Mouse (Mus musculus) myocyte (in vitro differentiated cells): ENCODE data around the gene Trim69. TPM values are rescaled to one million over a fixed set of nuclear protein-coding genes. Genes with fewer than 3 reads are reported as not detected.

ENCODE experiments used
- H3K27me3 ChIP-seq: one replicate; pipeline ENCODE4 v1.6.1; 2011; ENCODE audit not compliant: control insufficient read depth, insufficient read depth, insufficient read length
- H3K36me3 ChIP-seq: one replicate; pipeline ENCODE4 v1.6.1; 2011; ENCODE audit not compliant: control insufficient read depth, insufficient read depth
- H3K4me2 ChIP-seq: one replicate; pipeline ENCODE4 v1.6.1; 2011; ENCODE audit warnings: low read depth, control low read depth
- H3K4me3 ChIP-seq: one replicate; pipeline ENCODE4 v1.5.1; 2011; ENCODE audit warnings: mild to moderate bottlenecking, control low read depth, moderate library complexity
- H3K79me2 ChIP-seq: one replicate; pipeline ENCODE4 v1.6.1; 2011; ENCODE audit not compliant: control insufficient read depth, insufficient read depth
- H3ac ChIP-seq: one replicate; pipeline ENCODE4 v1.6.1; 2011; ENCODE audit not compliant: control insufficient read depth, insufficient read length
- CEBPB ChIP-seq: IDR thresholded peaks from 2 replicates; pipeline ENCODE4 v1.6.1; 2011; ENCODE audit warnings: mild to moderate bottlenecking, moderate library complexity; ENCODE audit not compliant: poor library complexity, insufficient read depth, severe bottlenecking
- E2F4 ChIP-seq: IDR thresholded peaks from one replicate; pipeline ENCODE4 v1.6.1; 2011; ENCODE audit warnings: mild to moderate bottlenecking, control low read depth, moderate library complexity; ENCODE audit not compliant: insufficient read depth
- MAX ChIP-seq: IDR thresholded peaks from one replicate; pipeline ENCODE4 v1.6.1; 2011; ENCODE audit warnings: low read depth, mild to moderate bottlenecking, control low read depth
- MYOD1 ChIP-seq, 3 experiments: IDR thresholded peaks; one replicate each; pipeline ENCODE4 v1.6.1; 2011; ENCODE audit warnings: control low read depth in 2 of 3, low read depth in 2 of 3, mild to moderate bottlenecking in 2 of 3, moderate library complexity in 1 of 3; ENCODE audit not compliant: insufficient read length in 2 of 3, control insufficient read depth in 1 of 3
- MYOG ChIP-seq, 3 experiments: IDR thresholded peaks; one replicate each; pipeline ENCODE4 v1.6.1; 2011; ENCODE audit warnings: control low read depth in 2 of 3, low read depth in 2 of 3, mild to moderate bottlenecking in 2 of 3; ENCODE audit not compliant: insufficient read length in 2 of 3, control insufficient read depth in 1 of 3, insufficient read depth in 1 of 3
- POLR2A ChIP-seq: IDR thresholded peaks from one replicate; pipeline ENCODE4 v1.6.1; 2011; ENCODE audit warnings: low read depth, mild to moderate bottlenecking, control low read depth, moderate library complexity; ENCODE audit not compliant: insufficient read length
- POLR2AphosphoS2 ChIP-seq: IDR thresholded peaks from one replicate; pipeline ENCODE4 v1.6.1; 2011; ENCODE audit warnings: low read depth, control low read depth; ENCODE audit not compliant: insufficient read length
- REST ChIP-seq: IDR thresholded peaks from one replicate; pipeline ENCODE4 v1.6.1; 2011; ENCODE audit warnings: mild to moderate bottlenecking, control low read depth, moderate library complexity; ENCODE audit not compliant: insufficient read depth, insufficient read length
- SRF ChIP-seq: IDR thresholded peaks from one replicate; pipeline ENCODE4 v1.6.1; 2011; ENCODE audit warnings: low read depth; ENCODE audit not compliant: control insufficient read depth, insufficient read length
- TCF12 ChIP-seq: IDR thresholded peaks from one replicate; pipeline ENCODE4 v1.6.1; 2011; ENCODE audit warnings: mild to moderate bottlenecking, control low read depth; ENCODE audit not compliant: poor library complexity, insufficient read depth, severe bottlenecking
- TCF3 ChIP-seq: IDR thresholded peaks from one replicate; pipeline ENCODE4 v1.6.1; 2011; ENCODE audit warnings: low read depth, control low read depth; ENCODE audit not compliant: insufficient read length
- USF1 ChIP-seq: IDR thresholded peaks from one replicate; pipeline ENCODE4 v1.6.1; 2011; ENCODE audit warnings: low read depth, mild to moderate bottlenecking, control low read depth, moderate library complexity
- polyA plus RNA-seq: library from polyadenylated mRNA; unstranded; fragments of >200 nt; fragmentation: generic; extraction: Trizol; gene quantifications from one replicate; pipeline ENCODE4 v1.2.1, GENCODE M21; 2012; ENCODE audit warnings: missing spikeins

Trim69 gene
- polyA plus RNA-seq, 1 experiment, result 0.04 TPM

- no peaks in the 10 kb centered on the region for H3K27me3 ChIP-seq
- peaks cover 21% of the 10 kb centered on the region for H3K36me3 ChIP-seq
- H3K4me3 ChIP-seq, result no peak overlapping the region
- no peak overlapping the region for H3K4me2 ChIP-seq
- no peak overlapping the region for H3ac ChIP-seq
- H3K79me2 ChIP-seq, result peaks cover 39% of the 10 kb centered on the region
- TF ChIP-seq TCF12 (no peak), POLR2A (no peak), POLR2AphosphoS2 (no peak)
Observed at GRCm38 (mm10) chr2:122151221-122151620, 9.3 kb upstream of the Trim69 start.

- no peak overlapping the region for H3K4me3 ChIP-seq
- peaks cover 37% of the 10 kb centered on the region for H3K79me2 ChIP-seq
- TF ChIP-seq TCF3 (no peak), SRF (no peak), E2F4 (no peak), MAX (no peak), CEBPB (no peak), MYOD1 (IDR thresholded peaks at IDR 0.05; ENCODE audit: control insufficient read depth in 1 of 3, insufficient read length in 2 of 3, low read depth in 2 of 3) (no peak), REST (no peak), TCF12 (no peak), USF1 (no peak), POLR2AphosphoS2 (no peak), MYOG (IDR thresholded peaks at IDR 0.05; ENCODE audit: control insufficient read depth in 1 of 3, insufficient read depth in 1 of 3, insufficient read length in 2 of 3, low read depth in 2 of 3) (no peak)
- H3K36me3 ChIP-seq, result peaks cover 21% of the 10 kb centered on the region
- H3ac ChIP-seq, result no peak overlapping the region
- H3K27me3 ChIP-seq, result no peaks in the 10 kb centered on the region
- H3K4me2 ChIP-seq, result no peak overlapping the region
Observed at GRCm38 (mm10) chr2:122152850-122153249, 7.7 kb upstream of the Trim69 start.

- H3K79me2 ChIP-seq, result peaks cover 27% of the 10 kb centered on the region
- TF ChIP-seq E2F4 (no peak), SRF (no peak), USF1 (no peak), POLR2A (no peak), CEBPB (no peak), TCF3 (no peak), MYOD1 (IDR thresholded peaks at IDR 0.05; ENCODE audit: control insufficient read depth in 1 of 3, insufficient read length in 2 of 3, low read depth in 2 of 3) (no peak), REST (no peak), POLR2AphosphoS2 (no peak), TCF12 (no peak), MAX (no peak), MYOG (IDR thresholded peaks at IDR 0.05; ENCODE audit: control insufficient read depth in 1 of 3, insufficient read depth in 1 of 3, insufficient read length in 2 of 3, low read depth in 2 of 3) (no peak)
- H3ac ChIP-seq, result no peak overlapping the region
- no peak overlapping the region for H3K4me2 ChIP-seq
- H3K27me3 ChIP-seq, result no peaks in the 10 kb centered on the region
- no peak overlapping the region for H3K4me3 ChIP-seq
- H3K36me3 ChIP-seq, result peaks cover 21% of the 10 kb centered on the region
Observed at GRCm38 (mm10) chr2:122153681-122154365, 6.7 kb upstream of the Trim69 start.

- Histone ChIP-seq H3K79me2 (peaks cover 20% of the 10 kb centered on the region), H3K36me3 (peaks cover 21% of the 10 kb centered on the region), H3ac (no peak overlapping the region), H3K27me3 (no peaks in the 10 kb centered on the region), H3K4me3 (no peak overlapping the region), H3K4me2 (no peak overlapping the region)
- TF ChIP-seq CEBPB, result no peak
- TF ChIP-seq USF1, result no peak
Observed at GRCm38 (mm10) chr2:122154479-122154878, 6.0 kb upstream of the Trim69 start.

GRCm38 (mm10) chr2:122155292-122155691 lies 5.2 kb upstream of the Trim69 start:
- peak; percentile 27 for TF ChIP-seq POLR2AphosphoS2
- TF ChIP-seq TCF3, result no peak
- no peaks in the 10 kb centered on the region for H3K27me3 ChIP-seq
- peaks cover 12% of the 10 kb centered on the region for H3K79me2 ChIP-seq
- no peak overlapping the region for H3K4me3 ChIP-seq
- no peak overlapping the region for H3K4me2 ChIP-seq
- no peak overlapping the region for H3ac ChIP-seq
- H3K36me3 ChIP-seq, result peaks cover 21% of the 10 kb centered on the region
